Mouse (Mus musculus) left cerebral cortex, postnatal 36 days (tissue): Measurements from ENCODE around the gene Sytl3. TPM values are rescaled to one million over a fixed set of nuclear protein-coding genes. Genes with fewer than 3 reads are reported as not detected.
A peak's percentile ranks its signal among the peaks of the same experiment; 100 is the strongest.
"Not testable (repeated sequence)": the region's sequence is repeated elsewhere in the genome, so short reads cannot be mapped to it uniquely, and the experiment has no call there.

Experiments used
- DNase-seq, 2 experiments: peaks; one replicate each; pipeline ENCODE4 v3.0.0; 2021 to 2022; ENCODE audit warnings: low spot score in 2 of 2, mixed read lengths in 1 of 2
- intact Hi-C: fragments of 180-260 bp; cut with DNase I; formaldehyde crosslinking; loops from one replicate; pipeline ENCODE4 v1.15.1; 2025
- total RNA-seq, 2 experiments: library from RNA; stranded (reverse); gene quantifications; 2 replicates each; pipeline ENCODE4 v1.2.3; 2021

The Sytl3 gene
- total RNA-seq, 2 experiments from 2014 or later = 1.0 TPM; not detected in 1

DNA sequence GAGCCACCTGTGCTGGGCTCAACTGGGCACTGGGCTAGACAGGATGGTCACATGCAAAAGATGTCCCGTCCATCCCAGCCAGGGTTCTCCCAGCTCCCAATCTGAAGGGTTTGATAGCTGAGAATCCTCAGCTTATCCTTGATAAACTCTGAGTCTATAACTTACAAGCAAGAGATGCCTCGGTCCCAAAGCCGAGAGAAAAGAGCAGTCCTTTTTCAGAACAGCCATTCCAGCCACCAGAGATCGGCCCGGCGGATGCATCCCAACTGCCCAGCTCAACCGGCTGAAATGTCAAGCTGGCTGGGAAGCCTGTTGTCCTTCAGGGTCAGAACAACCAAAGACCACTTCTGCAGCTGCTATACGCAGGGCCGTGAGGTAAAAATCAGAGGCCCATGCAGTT, 14.7 kb upstream of the Sytl3 start:
- DNase-seq, intact Hi-C loops: not testable (repeated sequence)

DNA sequence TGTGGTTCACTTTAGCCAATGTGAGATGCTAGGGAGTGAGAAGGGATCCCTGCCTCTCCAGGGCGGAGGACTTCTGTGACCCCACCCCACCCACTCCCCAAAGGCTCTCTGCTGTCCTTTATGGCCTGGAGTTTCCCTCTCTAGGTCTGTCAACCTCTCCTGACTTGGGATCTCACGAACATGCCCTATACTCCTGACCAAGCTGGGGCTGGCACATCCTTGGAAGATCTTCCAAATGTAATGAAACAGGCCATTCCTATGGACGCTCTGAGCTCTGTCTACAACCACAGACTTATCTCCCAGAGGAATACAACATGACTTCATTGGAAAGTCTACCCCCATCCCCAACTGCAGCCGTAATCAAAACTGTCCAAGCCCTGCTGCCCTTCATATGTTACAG, 14.2 kb upstream of the Sytl3 start:
- DNase-seq, intact Hi-C loops: not testable (repeated sequence)

DNA sequence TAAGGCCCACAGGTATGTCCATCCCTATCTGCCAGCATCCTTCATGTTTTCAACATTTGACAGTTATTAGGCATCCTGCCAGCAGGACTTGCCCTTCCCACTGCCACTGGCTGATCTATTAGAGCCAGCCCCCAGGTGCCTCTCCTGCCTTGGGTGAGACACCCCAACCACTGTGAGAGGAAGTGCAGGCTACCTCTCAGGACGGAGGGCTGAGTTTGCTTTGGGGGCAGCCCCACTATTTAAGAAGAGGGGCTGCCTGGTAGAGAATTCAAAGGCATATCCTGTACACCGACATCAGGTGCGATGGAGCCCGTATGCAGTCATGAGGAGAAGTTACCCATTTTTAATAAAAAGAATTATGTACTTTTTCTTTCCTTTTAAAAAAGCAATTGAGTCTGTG, 13.2 kb upstream of the Sytl3 start:
- intact Hi-C loops, DNase-seq: not testable (repeated sequence)

- DNase-seq, intact Hi-C loops: not testable (repeated sequence)
Observed at GRCm38 (mm10) chr17:6646841-6647240, 12.1 kb upstream of the Sytl3 start.

DNA sequence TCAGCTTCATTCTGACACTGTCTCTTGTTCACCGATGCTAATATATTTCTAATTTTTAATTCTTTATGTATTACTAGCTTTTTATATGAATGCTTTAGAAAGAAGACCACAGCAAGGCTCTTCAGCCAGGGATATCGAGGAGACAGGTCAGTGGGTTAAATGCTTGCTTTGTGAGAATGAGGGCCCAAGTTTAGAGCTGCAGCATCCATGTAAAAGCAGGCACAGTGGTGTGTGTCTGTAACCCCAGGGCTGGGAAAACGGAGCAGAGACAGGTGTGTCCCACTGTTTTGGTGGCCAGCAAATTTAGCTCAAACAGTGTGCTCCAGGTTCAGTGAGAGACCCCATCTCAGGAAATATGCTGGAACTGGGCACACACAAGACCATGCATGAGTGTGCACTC, 11.4 kb upstream of the Sytl3 start:
- DNase-seq, intact Hi-C loops: not testable (repeated sequence)

DNA sequence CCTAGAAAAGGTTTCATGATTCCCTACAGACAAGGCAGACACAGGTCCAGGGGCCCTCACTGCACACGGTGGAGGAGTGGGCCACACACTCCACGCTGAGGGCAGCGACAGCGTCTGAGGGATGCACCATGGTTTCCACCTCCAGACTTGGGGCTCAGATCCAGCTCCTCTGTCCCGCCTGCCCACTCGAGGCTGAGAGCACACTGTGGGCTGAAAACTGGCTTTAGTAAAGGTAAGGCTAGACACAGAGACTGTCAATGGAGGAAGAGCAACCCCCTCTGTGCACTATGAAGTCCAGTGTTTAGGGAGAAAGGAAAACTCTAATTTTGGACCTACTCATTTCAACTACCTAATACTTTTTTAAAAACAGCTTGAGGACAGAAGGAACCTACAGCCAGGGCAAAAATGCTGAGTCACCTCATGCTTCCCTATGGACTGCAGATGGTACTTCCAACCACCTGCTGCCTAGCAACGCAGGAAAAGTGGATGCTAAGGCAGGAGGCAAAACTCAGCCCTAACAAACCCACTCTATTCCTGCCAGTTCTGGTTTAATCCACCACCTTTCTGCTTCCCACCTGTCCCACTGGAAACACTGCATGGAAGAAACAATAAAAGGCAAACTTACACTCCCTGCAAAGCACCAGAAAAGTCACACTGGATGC, 7.9 kb upstream of the Sytl3 start:
- peak; percentile 60 to 72 for DNase-seq
- intact Hi-C loops = not testable (repeated sequence)

GRCm38 (mm10) chr17:6653341-6653946, 5.4 kb upstream of the Sytl3 start:
- intact Hi-C loops, DNase-seq: not testable (repeated sequence)

DNA sequence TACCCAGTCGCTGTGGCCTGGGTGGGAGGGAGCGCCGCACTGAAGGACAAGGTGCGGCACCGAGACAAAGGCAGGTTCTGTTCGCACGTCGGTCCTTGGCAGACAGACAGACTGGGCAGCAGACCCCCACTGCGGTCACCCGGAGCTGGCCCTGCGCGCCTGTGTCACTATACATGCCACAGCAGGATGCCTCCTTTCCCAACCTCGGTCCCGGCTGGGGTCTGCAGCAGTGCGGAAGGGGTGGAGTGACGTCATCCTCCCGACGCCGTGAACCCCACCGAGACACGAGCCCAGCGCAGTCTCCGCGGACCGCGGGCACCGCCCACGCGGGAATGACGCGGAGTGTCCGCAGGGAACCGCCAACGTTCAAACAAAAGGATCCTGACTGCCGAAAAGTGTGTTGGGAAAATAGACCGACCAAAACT, 3.8 kb upstream of the Sytl3 start:
- intact Hi-C loops = not testable (repeated sequence)
- DNase-seq = peak; percentile 63 to 69

DNA sequence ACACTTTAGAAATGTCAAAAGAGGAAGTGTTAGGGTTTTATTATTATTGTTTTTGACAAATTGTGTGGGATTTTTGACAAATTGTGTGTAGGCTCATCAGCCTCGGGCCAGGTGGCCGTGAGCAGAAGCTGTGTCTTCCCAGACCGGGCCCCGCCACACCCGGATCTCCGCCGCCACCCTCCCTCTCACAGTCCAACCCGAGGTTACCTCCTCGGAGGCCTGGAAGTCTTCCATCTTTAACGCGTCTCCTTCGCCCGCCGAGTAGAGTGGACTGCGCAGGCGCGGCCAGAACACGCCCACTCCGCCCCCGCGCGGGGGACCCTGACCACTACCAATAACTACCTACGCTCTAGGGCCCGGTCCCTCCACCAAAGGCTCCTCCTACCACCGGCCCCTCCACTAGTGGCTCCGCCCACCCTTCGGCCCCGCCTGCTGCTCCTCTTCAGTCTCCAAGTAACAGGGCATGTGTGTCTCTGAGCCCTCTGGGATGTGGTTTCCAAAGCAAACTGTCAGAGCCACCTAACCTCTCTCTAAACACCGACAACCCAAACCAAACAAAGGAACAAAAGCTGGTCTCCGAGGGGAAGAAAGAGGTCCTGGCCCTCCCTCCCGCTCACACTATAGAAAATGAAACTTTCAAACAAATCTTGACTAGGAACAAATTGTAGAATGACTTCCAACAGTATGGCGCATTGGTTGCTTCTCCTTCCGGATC, 3.2 kb upstream of the Sytl3 start, which contains the start of gene Dynlt1f:
Gene Dynlt1f, minus strand, starts transcription at position 334 of the 715 bp plus-strand sequence.
- intact Hi-C loops = not testable (repeated sequence)
- peak; percentile 45 to 64 for DNase-seq

DNA sequence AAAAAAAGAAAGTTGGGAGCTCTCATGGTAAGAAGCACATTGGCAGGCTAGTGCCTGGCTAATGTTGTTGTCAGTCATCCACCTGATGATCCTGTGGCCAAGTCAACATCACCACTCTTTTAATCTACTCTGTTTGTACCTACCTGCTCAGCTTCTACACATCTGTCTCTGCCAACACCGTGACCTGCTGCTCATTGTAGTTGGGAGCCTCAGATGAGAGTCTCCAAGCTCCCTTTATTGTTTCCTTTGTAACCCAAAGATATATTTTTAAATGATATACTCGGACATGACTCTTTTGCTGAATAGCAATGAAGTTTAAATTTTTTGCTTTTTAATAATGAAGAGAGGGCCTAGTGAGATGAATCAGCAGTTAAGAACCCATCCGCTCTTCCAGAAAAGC, 2.4 kb upstream of the Sytl3 start:
- peak in 1 of 2 experiments; percentile 26 for DNase-seq
- intact Hi-C loops = not testable (repeated sequence)

- DNase-seq, intact Hi-C loops: not testable (repeated sequence)
Observed at GRCm38 (mm10) chr17:6660589-6660988, 1.7 kb downstream of the Sytl3 start.

GRCm38 (mm10) chr17:6661093-6661816, 2.4 kb downstream of the Sytl3 start:
- DNase-seq = not testable (repeated sequence)

GRCm38 (mm10) chr17:6662840-6663239, 3.9 kb downstream of the Sytl3 start:
- DNase-seq, intact Hi-C loops: not testable (repeated sequence)

More at GRCm38 (mm10) chr17:6661093-6661816, 2.4 kb downstream of the Sytl3 start:
- intact Hi-C loops = not testable (repeated sequence)

DNA sequence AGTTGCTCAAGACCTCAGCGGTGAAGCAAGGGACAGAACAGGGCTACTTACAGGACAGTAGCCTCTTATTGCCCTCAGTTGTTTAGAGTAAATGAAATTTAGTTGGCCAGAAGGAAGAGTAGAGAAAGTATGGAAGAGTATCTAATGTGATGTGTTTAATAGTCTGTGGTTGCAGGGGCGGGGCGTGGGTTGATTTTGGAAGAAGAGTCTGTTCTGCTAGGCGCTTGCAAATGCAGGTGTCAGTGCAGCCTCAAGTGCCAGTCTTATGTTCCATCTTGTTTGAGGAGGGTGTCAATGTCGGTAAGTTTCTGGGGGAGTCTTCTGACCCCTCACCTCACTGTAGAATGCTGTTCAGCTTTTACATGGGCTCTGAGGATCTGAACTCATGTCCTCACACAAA, 6.5 kb downstream of the Sytl3 start:
- DNase-seq, intact Hi-C loops: not testable (repeated sequence)

- intact Hi-C loops, DNase-seq: not testable (repeated sequence)
Observed at GRCm38 (mm10) chr17:6668522-6668921, 9.6 kb downstream of the Sytl3 start.

DNA sequence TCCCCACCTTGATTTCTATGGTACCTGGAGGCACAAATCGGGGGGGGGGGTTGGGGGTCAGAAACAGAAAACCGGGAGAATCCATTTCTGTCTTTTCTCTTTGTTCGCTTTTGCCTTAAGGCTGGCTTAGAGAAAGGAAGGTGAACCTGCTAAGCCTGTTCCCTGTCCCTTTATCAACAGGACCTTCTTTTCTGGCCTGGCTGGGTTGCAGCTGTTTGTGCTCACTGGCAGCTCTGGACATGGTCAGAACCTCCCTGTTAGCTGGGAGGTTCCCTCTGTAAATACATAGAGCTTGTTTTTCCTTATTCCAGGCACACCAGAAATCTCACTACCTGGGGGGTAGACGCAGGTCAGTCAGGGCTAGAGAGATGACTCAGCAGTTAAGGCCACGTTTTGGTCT, 15.4 kb downstream of the Sytl3 start:
- DNase-seq, intact Hi-C loops: not testable (repeated sequence)

GRCm38 (mm10) chr17:6678063-6678462, 19.2 kb downstream of the Sytl3 start:
- intact Hi-C loops, DNase-seq: not testable (repeated sequence)

GRCm38 (mm10) chr17:6681721-6682120, 22.8 kb downstream of the Sytl3 start:
- DNase-seq, intact Hi-C loops: not testable (repeated sequence)

GRCm38 (mm10) chr17:6683702-6684101, 24.8 kb downstream of the Sytl3 start:
- intact Hi-C loops, DNase-seq: not testable (repeated sequence)
